Mouse (Mus musculus) heart, postnatal 36 days (tissue): ENCODE measurements around the gene Mtf1. TPM values are rescaled to one million over a fixed set of nuclear protein-coding genes. Genes with fewer than 3 reads are reported as not detected.

Experiments
- total RNA-seq, 2 experiments: library from RNA; stranded (reverse); gene quantifications; 2 replicates each; pipeline ENCODE4 v1.2.3; 2021

The Mtf1 gene
- total RNA-seq, 2 experiments from 2014 or later: 14.8 to 14.9 TPM

Other genes starting within 250 kb of the Mtf1 start
- not detected for gene 3100002H09Rik, start 191.3 kb upstream of the Mtf1 start, total RNA-seq
- under 1 TPM; 0.11 to 0.16 TPM for gene Pou3f1, start 145.3 kb upstream of the Mtf1 start, total RNA-seq
- gene Utp11, start 108.5 kb upstream of the Mtf1 start, total RNA-seq: 10 to 100 TPM; 12.1 to 14.0 TPM
- 10 to 100 TPM; 12.9 to 13.7 TPM for gene Fhl3, start 101.4 kb upstream of the Mtf1 start, total RNA-seq
- 10 to 100 TPM; 18.1 to 18.2 TPM for gene Sf3a3, start 87.3 kb upstream of the Mtf1 start, total RNA-seq
- gene Inpp5b, start 60.3 kb upstream of the Mtf1 start, total RNA-seq: 10 to 100 TPM in 1 of 2 experiments, 1 to 10 TPM in 1; 8.6 to 11.7 TPM
- gene Yrdc, start 48.6 kb downstream of the Mtf1 start, total RNA-seq: 10 to 100 TPM; 17.8 to 22.2 TPM
- gene 1110065P20Rik, start 49.1 kb downstream of the Mtf1 start, total RNA-seq: 10 to 100 TPM; 22.1 to 22.7 TPM
- under 1 TPM; 0.14 to 0.22 TPM for gene Maneal, start 60.1 kb downstream of the Mtf1 start, total RNA-seq
- gene Epha10, start 78.8 kb downstream of the Mtf1 start, total RNA-seq: not detected
- 1 to 10 TPM; 6.6 to 9.1 TPM for gene 9930104L06Rik, start 134.9 kb downstream of the Mtf1 start, total RNA-seq
- gene Cdca8, start 137.2 kb downstream of the Mtf1 start, total RNA-seq: 1 to 10 TPM; 1.5 TPM
- 1 to 10 TPM; 3.1 to 6.7 TPM for gene Rspo1, start 184.3 kb downstream of the Mtf1 start, total RNA-seq
- 10 to 100 TPM; 26.7 to 34.2 TPM for gene Gnl2, start 214.5 kb downstream of the Mtf1 start, total RNA-seq